Mouse (Mus musculus) hindbrain, embryonic 16.5 days (tissue): Measurements from ENCODE around the gene Nfatc3. TPM values are rescaled to one million over a fixed set of nuclear protein-coding genes. Genes with fewer than 3 reads are reported as not detected.

Experiments used
- ATAC-seq: fragments of 200-750 bp; cut with Nextera tagmentation; 2 replicates; pipeline ENCODE4 v1.8.0; 2017; ENCODE audit warnings: moderate TSS enrichment, moderate library complexity
- H3K27ac ChIP-seq: fragments of 300-500 bp; sonication (generic); 2 replicates; pipeline ENCODE4 v1.5.1; 2014; ENCODE audit warnings: low read depth, mild to moderate bottlenecking, control low read depth, low read length, moderate library complexity
- H3K27me3 ChIP-seq: fragments of 300-500 bp; sonication (generic); replicated peaks from 2 replicates; pipeline ENCODE4 v1.6.1; 2014; ENCODE audit warnings: low read length; ENCODE audit not compliant: control insufficient read depth, insufficient read depth
- H3K36me3 ChIP-seq: fragments of 300-500 bp; sonication (generic); 2 replicates; pipeline ENCODE4 v1.6.1; 2014; ENCODE audit warnings: mild to moderate bottlenecking, low read length, moderate library complexity, mixed read lengths; ENCODE audit not compliant: control insufficient read depth, insufficient read depth
- H3K4me1 ChIP-seq: fragments of 300-500 bp; sonication (generic); 2 replicates; pipeline ENCODE4 v1.6.1; 2014; ENCODE audit warnings: low read depth, low read length; ENCODE audit not compliant: control insufficient read depth, insufficient read depth
- H3K4me2 ChIP-seq: fragments of 300-500 bp; sonication (generic); 2 replicates; pipeline ENCODE4 v1.6.1; 2014; ENCODE audit warnings: mild to moderate bottlenecking, low read length, control low read depth, moderate library complexity
- H3K4me3 ChIP-seq: fragments of 300-500 bp; sonication (generic); 2 replicates; pipeline ENCODE4 v1.5.1; 2014; ENCODE audit warnings: mild to moderate bottlenecking, low read length, control low read depth, moderate library complexity
- H3K9ac ChIP-seq: fragments of 300-500 bp; sonication (generic); 2 replicates; pipeline ENCODE4 v1.6.1; 2014; ENCODE audit warnings: low read depth, mild to moderate bottlenecking, control low read depth, low read length, moderate library complexity
- H3K9me3 ChIP-seq: fragments of 300-500 bp; sonication (generic); 2 replicates; pipeline ENCODE4 v1.6.1; 2014; ENCODE audit warnings: mild to moderate bottlenecking, low read length, moderate library complexity; ENCODE audit not compliant: control insufficient read depth
- WGBS: fragments of 180-500 bp; shearing (Covaris S2); extraction: QIAGEN DNeasy Blood & Tissue Kit; methylation state at CpG from one replicate; pipeline ENCODE4 v1.1.7; 2014; 5-methylcytosine and 5-hydroxymethylcytosine counted together
- polyA plus RNA-seq: library from polyadenylated mRNA; unstranded; fragments of >200 nt; fragmentation: Nextera tagmentation; extraction: Ambion mirVana; gene quantifications from 2 replicates; pipeline ENCODE4 v1.2.1, GENCODE M21; 2015

Gene Nfatc3
- polyA plus RNA-seq, 1 experiment from 2014 or later = 2.6 TPM

DNA sequence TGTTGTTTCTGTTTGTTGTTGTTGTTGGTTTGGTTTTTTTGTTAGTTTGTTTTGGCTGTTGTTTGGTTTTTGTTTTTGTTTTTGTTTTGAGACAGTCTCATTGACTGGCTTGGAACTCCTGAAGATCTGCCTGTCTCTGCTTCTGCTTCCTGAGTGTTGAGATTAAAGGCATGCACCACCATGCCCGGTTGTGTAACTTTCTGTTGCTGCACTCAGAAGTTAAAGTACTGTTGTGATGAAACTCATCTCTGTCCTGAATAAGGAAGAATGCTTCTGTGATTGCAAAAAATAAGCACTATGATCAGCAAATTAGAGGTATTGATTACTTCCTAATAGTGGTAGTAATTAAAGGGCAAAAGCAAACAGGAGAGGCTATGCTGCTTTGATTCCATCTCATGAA, 47.6 kb downstream of the Nfatc3 start:
- Histone ChIP-seq H3K4me2 (no peak overlapping the region), H3K9me3 (no peaks in the 10 kb centered on the region), H3K27ac (no peak overlapping the region), H3K4me3 (no peak overlapping the region), H3K27me3 (no peaks in the 10 kb centered on the region), H3K36me3 (peaks cover 19% of the 10 kb centered on the region), H3K4me1 (no peaks in the 10 kb centered on the region), H3K9ac (no peak overlapping the region)
- WGBS = 97% methylated on average over 1 of the region's 1 CpGs
- no peak for ATAC-seq

DNA sequence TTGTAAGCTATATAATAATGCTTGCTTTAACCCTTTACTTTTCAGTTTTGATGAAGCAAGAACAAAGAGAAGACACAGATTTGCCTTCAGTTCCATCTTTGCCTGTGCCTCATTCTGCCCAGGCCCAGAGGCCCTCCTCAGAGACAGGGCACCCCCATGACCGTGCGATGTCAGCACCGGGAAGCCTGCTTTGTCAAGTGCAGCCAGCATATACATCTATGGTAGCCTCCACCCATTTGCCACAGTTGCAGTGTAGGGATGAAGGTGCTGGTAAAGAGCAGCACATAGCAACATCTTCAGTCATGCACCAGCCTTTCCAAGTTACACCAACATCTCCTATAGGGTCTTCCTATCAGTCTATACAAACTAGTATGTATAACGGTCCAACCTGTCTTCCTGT, 49.4 kb downstream of the Nfatc3 start:
- WGBS = 90% methylated on average over 4 of the region's 4 CpGs
- Histone ChIP-seq H3K4me1 (no peaks in the 10 kb centered on the region), H3K9ac (no peak overlapping the region), H3K36me3 (peaks cover 17% of the 10 kb centered on the region), H3K4me3 (no peak overlapping the region), H3K27me3 (no peaks in the 10 kb centered on the region), H3K27ac (no peak overlapping the region), H3K9me3 (no peaks in the 10 kb centered on the region), H3K4me2 (no peak overlapping the region)
- no peak for ATAC-seq

DNA sequence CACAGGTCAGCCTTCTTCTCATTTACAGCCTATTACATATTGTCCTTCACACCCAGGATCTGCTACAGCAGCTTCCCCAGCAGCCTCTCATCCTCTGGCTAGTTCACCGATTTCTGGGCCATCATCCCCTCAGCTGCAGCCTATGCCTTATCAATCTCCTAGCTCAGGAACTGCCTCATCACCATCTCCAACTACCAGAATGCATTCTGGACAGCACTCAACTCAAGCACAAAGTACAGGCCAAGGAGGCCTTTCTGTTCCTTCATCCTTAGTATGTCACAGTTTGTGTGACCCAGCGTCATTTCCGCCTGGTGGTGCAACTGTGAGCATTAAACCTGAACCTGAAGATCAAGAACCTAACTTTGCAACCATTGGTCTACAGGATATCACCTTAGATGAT, 50.1 kb downstream of the Nfatc3 start:
- ATAC-seq = no peak
- H3K27ac ChIP-seq = no peak overlapping the region
- H3K4me1 ChIP-seq = no peaks in the 10 kb centered on the region
- H3K36me3 ChIP-seq = peaks cover 17% of the 10 kb centered on the region
- H3K4me3 ChIP-seq = no peak overlapping the region
- no peaks in the 10 kb centered on the region for H3K27me3 ChIP-seq
- WGBS = 97% methylated on average over 3 of the region's 3 CpGs
- H3K4me2 ChIP-seq = no peak overlapping the region
- no peaks in the 10 kb centered on the region for H3K9me3 ChIP-seq
- H3K9ac ChIP-seq = no peak overlapping the region

DNA sequence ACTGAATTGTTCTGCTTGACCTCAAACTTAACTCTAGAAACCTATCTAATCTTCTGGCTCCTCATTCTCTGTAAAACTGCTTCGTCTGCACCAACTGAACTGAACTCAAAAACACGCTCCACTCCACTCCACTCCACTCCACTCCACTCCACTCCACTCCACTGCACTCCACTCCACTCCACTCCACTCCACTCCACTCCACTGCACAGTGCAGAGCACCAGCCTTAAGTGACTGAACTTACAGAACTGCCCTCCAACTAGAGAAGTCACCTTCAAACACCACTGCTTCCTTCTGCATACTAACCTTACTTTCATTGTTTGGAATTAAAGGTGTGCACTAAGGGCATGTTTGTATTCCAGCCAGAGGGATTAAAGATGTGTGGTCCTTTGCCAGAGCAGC, 53.4 kb downstream of the Nfatc3 start:
- Histone ChIP-seq H3K27me3 (no peaks in the 10 kb centered on the region), H3K36me3 (peaks cover 14% of the 10 kb centered on the region), H3K4me3 (no peak overlapping the region), H3K9me3 (no peaks in the 10 kb centered on the region), H3K9ac (no peak overlapping the region), H3K4me1 (no peaks in the 10 kb centered on the region), H3K27ac (no peak overlapping the region), H3K4me2 (no peak overlapping the region)
- 96% methylated on average over 2 of the region's 2 CpGs for WGBS
- ATAC-seq = no peak

DNA sequence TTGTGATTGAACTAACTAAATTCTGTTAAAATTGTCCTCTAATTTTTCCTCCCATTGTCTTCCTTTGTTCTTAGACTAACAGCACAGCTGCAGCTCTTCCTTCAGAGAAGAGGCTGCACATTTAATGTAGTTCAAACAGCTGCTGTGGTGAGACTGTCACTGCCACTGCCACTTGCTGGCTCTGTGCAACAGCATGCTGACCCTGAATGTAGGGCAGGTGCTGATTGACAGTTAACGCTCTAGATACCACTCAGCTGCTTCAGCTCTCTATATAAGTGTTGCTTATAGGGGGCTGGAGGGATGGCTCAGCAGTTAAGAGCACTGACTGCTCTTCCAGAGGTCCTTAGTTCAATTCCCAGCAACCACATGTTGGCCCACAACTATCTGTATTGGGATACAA, 53.9 kb downstream of the Nfatc3 start:
- H3K27me3 ChIP-seq = no peaks in the 10 kb centered on the region
- H3K9me3 ChIP-seq = no peaks in the 10 kb centered on the region
- H3K27ac ChIP-seq = no peak overlapping the region
- no peak for ATAC-seq
- no peaks in the 10 kb centered on the region for H3K4me1 ChIP-seq
- WGBS = 88% methylated on average over 1 of the region's 1 CpGs
- H3K4me2 ChIP-seq = no peak overlapping the region
- H3K4me3 ChIP-seq = no peak overlapping the region
- H3K9ac ChIP-seq = no peak overlapping the region
- peaks cover 14% of the 10 kb centered on the region for H3K36me3 ChIP-seq

DNA sequence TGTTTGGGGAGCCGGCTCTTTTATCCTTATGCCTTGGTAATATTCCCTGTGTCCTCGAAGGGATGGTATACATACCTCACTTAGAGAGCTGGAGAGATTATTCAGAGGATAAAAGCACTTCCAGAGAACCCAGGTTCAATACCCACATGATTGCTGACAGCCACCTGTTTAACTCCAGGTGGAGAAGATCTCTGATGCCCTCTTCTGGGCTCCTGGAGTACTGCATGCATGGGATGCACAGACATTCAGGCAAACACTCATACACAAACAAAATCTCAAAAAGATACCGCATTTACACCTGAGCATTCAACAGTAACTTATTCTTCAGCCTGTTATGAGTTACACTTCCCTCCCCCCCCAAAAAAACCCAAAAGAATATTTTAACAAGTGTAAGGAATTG, 57.3 kb downstream of the Nfatc3 start:
- H3K27me3 ChIP-seq = no peaks in the 10 kb centered on the region
- ATAC-seq = no peak
- H3K4me1 ChIP-seq = no peaks in the 10 kb centered on the region
- 98% methylated on average over 3 of the region's 3 CpGs for WGBS
- no peaks in the 10 kb centered on the region for H3K9me3 ChIP-seq
- no peak overlapping the region for H3K4me3 ChIP-seq
- 0 out of 2 replicates have a peak, but pooled peaks cover 2% of the 10 kb centered on the region for H3K36me3 ChIP-seq
- H3K4me2 ChIP-seq = no peak overlapping the region
- H3K9ac ChIP-seq = no peak overlapping the region
- no peak overlapping the region for H3K27ac ChIP-seq

DNA sequence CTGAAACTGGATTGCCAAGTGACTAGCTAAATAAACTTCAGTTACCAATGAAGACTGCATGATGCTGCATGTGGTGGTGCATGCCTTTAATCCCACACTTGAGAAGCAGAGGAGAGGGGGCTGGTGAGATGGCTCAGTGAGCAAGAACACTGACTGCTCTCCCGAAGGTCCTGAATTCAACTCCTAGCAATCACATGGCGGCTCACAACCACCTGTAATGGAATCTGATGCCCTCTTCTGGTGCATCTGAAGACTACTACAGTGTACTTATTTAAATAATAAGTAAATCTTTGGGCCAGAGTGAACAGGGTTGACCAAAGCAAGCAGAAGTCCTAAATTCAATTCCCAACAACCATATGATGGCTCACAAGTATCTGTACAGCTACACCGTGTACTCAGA, 64.8 kb downstream of the Nfatc3 start:
- ATAC-seq = no peak
- Histone ChIP-seq H3K4me1 (no peaks in the 10 kb centered on the region), H3K4me2 (no peak overlapping the region), H3K9me3 (no peaks in the 10 kb centered on the region), H3K27me3 (no peaks in the 10 kb centered on the region), H3K27ac (no peak overlapping the region), H3K9ac (no peak overlapping the region), H3K4me3 (no peak overlapping the region), H3K36me3 (peaks cover 2% of the 10 kb centered on the region; the same call in 1 of the 2 replicates)
- 78% methylated on average over 3 of the region's 3 CpGs for WGBS

DNA sequence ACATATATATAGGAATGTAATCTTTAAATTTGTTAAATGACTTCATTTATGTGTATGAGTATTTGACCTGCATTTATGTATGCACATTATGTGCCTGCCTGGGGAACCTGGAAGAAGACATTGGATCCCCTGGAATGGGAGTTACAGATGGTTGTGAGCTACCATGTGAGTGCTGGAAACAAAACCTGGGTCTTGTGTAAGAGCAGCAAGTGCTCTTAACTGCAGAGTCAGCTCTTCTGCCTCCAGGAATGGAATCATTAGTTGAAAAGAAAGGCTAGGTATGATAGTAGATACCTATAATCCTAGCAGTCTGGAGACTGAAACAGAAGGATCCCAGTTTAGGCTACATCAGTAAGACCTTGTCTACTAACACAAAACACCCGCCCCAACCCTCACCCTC, 67.4 kb downstream of the Nfatc3 start:
- no peak for ATAC-seq
- Histone ChIP-seq H3K4me2 (no peak overlapping the region), H3K4me3 (no peak overlapping the region), H3K4me1 (no peaks in the 10 kb centered on the region), H3K9me3 (no peaks in the 10 kb centered on the region), H3K36me3 (peaks cover 4% of the 10 kb centered on the region; the same call in 1 of the 2 replicates), H3K27ac (no peak overlapping the region), H3K27me3 (no peaks in the 10 kb centered on the region), H3K9ac (no peak overlapping the region)
- 86% methylated on average over 1 of the region's 1 CpGs for WGBS

DNA sequence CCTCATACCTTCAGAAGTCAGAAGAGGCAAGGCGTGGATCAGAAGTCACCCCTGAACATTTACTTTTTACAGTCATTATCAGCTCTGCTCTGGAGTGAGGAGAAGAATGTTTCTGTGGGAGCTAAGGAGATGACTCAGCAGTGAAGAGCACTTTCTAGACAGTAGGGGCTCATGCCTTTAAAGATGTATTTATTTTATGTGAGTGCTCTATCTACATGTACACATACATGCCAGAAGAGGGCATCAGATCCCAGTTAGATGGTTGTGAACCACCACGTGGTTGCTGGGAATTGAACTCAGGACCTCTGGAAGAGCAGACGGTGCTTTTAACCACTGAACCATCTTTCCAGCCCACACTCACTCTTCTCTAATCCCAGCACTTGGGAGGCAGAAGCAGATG, 68.4 kb downstream of the Nfatc3 start:
- ATAC-seq = no peak
- Histone ChIP-seq H3K27ac (no peak overlapping the region), H3K9me3 (no peaks in the 10 kb centered on the region), H3K9ac (no peak overlapping the region), H3K4me2 (no peak overlapping the region), H3K4me1 (no peaks in the 10 kb centered on the region), H3K4me3 (no peak overlapping the region), H3K36me3 (peaks cover 4% of the 10 kb centered on the region; the same call in 1 of the 2 replicates), H3K27me3 (no peaks in the 10 kb centered on the region)
- WGBS = 71% methylated on average over 3 of the region's 3 CpGs

DNA sequence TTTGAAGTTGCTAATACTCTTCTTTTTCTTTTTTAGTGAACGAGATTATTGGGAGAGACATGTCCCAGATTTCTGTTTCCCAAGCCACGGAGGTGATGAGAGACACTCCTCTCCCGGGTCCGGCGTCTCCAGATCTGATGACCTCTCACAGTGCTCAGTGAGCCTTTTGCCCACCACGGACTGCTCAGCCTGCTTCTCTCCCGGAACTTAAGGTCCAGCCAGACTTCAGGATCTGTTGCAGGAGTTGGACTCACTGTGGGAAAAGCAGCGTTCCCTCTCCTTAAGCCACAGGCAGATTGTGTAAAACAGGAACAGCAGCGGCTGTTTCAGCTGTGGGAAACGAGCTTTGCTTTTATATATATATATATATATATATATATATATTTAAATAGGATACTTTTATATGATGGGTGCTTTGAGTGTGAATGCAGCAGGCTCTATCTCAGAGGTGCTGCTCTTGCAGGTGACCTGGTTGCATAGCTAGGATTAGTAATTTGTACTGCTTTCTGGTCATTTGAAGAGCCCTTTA, 69.3 kb downstream of the Nfatc3 start:
- no peaks in the 10 kb centered on the region for H3K9me3 ChIP-seq
- ATAC-seq = no peak
- H3K9ac ChIP-seq = no peak overlapping the region
- 92% methylated on average over 10 of the region's 10 CpGs for WGBS
- H3K27me3 ChIP-seq = no peaks in the 10 kb centered on the region
- H3K4me2 ChIP-seq = no peak overlapping the region
- H3K4me3 ChIP-seq = no peak overlapping the region
- no peaks in the 10 kb centered on the region for H3K4me1 ChIP-seq
- no peak overlapping the region for H3K27ac ChIP-seq
- H3K36me3 ChIP-seq = peaks cover 6% of the 10 kb centered on the region; the same call in 1 of the 2 replicates
